Mouse (Mus musculus): Measurements from ENCODE around the gene Reps2. TPM values are rescaled to one million over a fixed set of nuclear protein-coding genes. Genes with fewer than 3 reads are reported as not detected.

The Reps2 gene
- polyA plus RNA-seq (2015; fragmentation: Nextera tagmentation; extraction: Ambion mirVana): 1.7 and 2.1 TPM in 2 replicates

DNA sequence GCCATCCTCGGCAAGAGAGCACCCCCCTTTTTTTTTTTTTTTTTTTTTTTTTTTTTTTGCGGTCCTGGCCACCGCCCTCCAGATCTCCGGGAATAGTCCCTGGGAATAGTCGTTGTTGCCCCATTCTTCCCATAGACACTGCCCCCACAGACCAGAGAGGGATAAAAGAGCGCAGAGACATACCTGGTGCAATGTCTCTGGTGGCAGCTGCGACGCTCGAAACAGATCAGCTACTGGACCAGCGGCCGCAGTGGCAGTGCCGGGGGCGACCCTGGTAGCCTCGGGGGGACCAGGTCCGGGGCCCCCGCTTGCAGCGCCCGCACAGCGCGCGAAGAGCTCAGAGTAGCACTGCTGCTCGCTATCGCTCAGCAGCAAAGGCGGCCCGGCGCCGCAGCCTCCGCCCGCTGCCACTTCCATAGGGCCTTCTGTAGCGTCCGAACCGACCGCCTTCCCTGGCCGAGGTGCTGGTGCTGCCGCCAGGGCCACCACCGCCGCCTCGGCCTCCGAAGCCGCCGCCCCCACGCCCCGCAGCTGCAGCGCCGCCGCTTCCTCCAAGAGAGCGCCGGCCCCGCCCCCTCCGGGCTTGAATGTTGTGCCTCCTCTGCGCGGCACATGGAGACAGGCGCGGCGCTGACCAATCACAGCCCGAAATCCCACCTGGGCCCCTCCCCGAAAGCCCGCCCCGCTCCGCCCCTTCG is at the start of gene Reps2:
TSS of gene Reps2 (minus strand) at position 559 of the 698 bp plus-strand sequence.
- no peaks in the 10 kb centered on the region for H3K36me3 ChIP-seq
- peak; percentile 91 for ATAC-seq (ENCODE audit: insufficient number of reproducible peaks, low FRiP score, low TSS enrichment, low read depth)
- H3K27ac ChIP-seq (replicated peaks): no peak within 1 kb of the TSS
- peak within 1 kb of the TSS; percentile 42 for H3K9ac ChIP-seq
- peak within 1 kb of the TSS; percentile 58 for H3K4me3 ChIP-seq (replicated peaks)
- H3K4me1 ChIP-seq: 0 out of 2 replicates have a peak, but pooled peaks cover 3% of the 10 kb centered on the region
- peak within 1 kb of the TSS; percentile 76 for H3K4me2 ChIP-seq (replicated peaks)
- no peaks in the 10 kb centered on the region for H3K9me3 ChIP-seq (replicated peaks)
- 0 out of 2 replicates have a peak, but pooled peaks cover 11% of the 10 kb centered on the region for H3K27me3 ChIP-seq
- 18% methylated on average over 47 of the region's 61 CpGs for WGBS

DNA sequence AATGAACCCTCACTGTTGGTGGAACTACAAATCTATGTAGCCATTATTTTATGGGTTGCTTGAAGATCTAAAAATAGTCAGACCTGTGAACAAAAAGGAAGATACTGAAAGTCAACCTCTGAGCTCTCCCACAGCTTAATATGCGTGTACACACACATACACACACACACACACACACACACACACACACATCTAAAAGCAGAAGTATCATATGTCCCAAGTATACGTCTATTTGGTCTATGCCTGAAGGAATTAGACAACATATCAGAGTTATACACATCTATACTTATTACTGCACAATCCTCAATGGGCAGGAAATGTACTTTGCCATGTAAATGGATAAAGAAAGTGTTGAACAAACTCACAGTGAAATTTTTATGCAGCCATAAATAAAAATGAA is 47.8 kb upstream of the Reps2 start:
- no peak for ATAC-seq (ENCODE audit: insufficient number of reproducible peaks, low FRiP score, low TSS enrichment, low read depth)
- no peak overlapping the region for H3K27ac ChIP-seq (replicated peaks)
- 39% methylated on average over 2 of the region's 2 CpGs for WGBS
- no peaks in the 10 kb centered on the region for H3K36me3 ChIP-seq
- H3K9me3 ChIP-seq (replicated peaks): no peaks in the 10 kb centered on the region
- H3K9ac ChIP-seq: no peak overlapping the region
- no peak overlapping the region for H3K4me2 ChIP-seq (replicated peaks)
- no peak overlapping the region for H3K4me3 ChIP-seq (replicated peaks)
- H3K27me3 ChIP-seq: no peaks in the 10 kb centered on the region
- no peaks in the 10 kb centered on the region for H3K4me1 ChIP-seq

- Histone ChIP-seq H3K27ac (replicated peaks) (no peak overlapping the region), H3K9ac (no peak overlapping the region), H3K4me3 (replicated peaks) (no peak overlapping the region), H3K27me3 (no peaks in the 10 kb centered on the region), H3K4me1 (no peaks in the 10 kb centered on the region), H3K36me3 (no peaks in the 10 kb centered on the region), H3K9me3 (replicated peaks) (no peaks in the 10 kb centered on the region), H3K4me2 (replicated peaks) (no peak overlapping the region)
- WGBS: 87% methylated on average over 1 of the region's 1 CpGs
- ATAC-seq (ENCODE audit: insufficient number of reproducible peaks, low FRiP score, low TSS enrichment, low read depth): no peak
Observed at GRCm38 (mm10) chrX:162685394-162685793, 41.9 kb upstream of the Reps2 start.

- no peaks in the 10 kb centered on the region for H3K9me3 ChIP-seq (replicated peaks)
- no peak overlapping the region for H3K9ac ChIP-seq
- no peak for ATAC-seq (ENCODE audit: insufficient number of reproducible peaks, low FRiP score, low TSS enrichment, low read depth)
- no peaks in the 10 kb centered on the region for H3K4me1 ChIP-seq
- H3K27ac ChIP-seq (replicated peaks): no peak overlapping the region
- no peaks in the 10 kb centered on the region for H3K36me3 ChIP-seq
- WGBS: 49% methylated on average over 2 of the region's 2 CpGs
- H3K4me2 ChIP-seq (replicated peaks): no peak overlapping the region
- H3K27me3 ChIP-seq: no peaks in the 10 kb centered on the region
- H3K4me3 ChIP-seq (replicated peaks): no peak overlapping the region
Observed at GRCm38 (mm10) chrX:162679506-162679905, 36.1 kb upstream of the Reps2 start.

GRCm38 (mm10) chrX:162678820-162679219 is 35.4 kb upstream of the Reps2 start:
- Histone ChIP-seq H3K4me3 (replicated peaks) (no peak overlapping the region), H3K36me3 (no peaks in the 10 kb centered on the region), H3K27me3 (no peaks in the 10 kb centered on the region), H3K27ac (replicated peaks) (no peak overlapping the region), H3K9ac (no peak overlapping the region), H3K9me3 (replicated peaks) (no peaks in the 10 kb centered on the region), H3K4me2 (replicated peaks) (no peak overlapping the region), H3K4me1 (no peaks in the 10 kb centered on the region)
- no peak for ATAC-seq (ENCODE audit: insufficient number of reproducible peaks, low FRiP score, low TSS enrichment, low read depth)
- WGBS: 88% methylated on average over 2 of the region's 2 CpGs

- Histone ChIP-seq H3K36me3 (no peaks in the 10 kb centered on the region), H3K9me3 (replicated peaks) (no peaks in the 10 kb centered on the region), H3K4me3 (replicated peaks) (no peak overlapping the region), H3K27ac (replicated peaks) (no peak overlapping the region), H3K9ac (no peak overlapping the region), H3K4me2 (replicated peaks) (no peak overlapping the region), H3K27me3 (no peaks in the 10 kb centered on the region), H3K4me1 (no peaks in the 10 kb centered on the region)
- ATAC-seq (ENCODE audit: insufficient number of reproducible peaks, low FRiP score, low TSS enrichment, low read depth): no peak
- 72% methylated on average over 2 of the region's 2 CpGs for WGBS
Observed at GRCm38 (mm10) chrX:162666166-162666565, 22.7 kb upstream of the Reps2 start.

- Histone ChIP-seq H3K27ac (replicated peaks) (no peak overlapping the region), H3K36me3 (no peaks in the 10 kb centered on the region), H3K9me3 (replicated peaks) (no peaks in the 10 kb centered on the region), H3K9ac (no peak overlapping the region), H3K4me2 (replicated peaks) (no peak overlapping the region), H3K4me3 (replicated peaks) (no peak overlapping the region), H3K27me3 (no peaks in the 10 kb centered on the region), H3K4me1 (no peaks in the 10 kb centered on the region)
- WGBS: 95% methylated on average over 1 of the region's 1 CpGs
- no peak for ATAC-seq (ENCODE audit: insufficient number of reproducible peaks, low FRiP score, low TSS enrichment, low read depth)
Observed at GRCm38 (mm10) chrX:162660182-162660581, 16.7 kb upstream of the Reps2 start.

DNA sequence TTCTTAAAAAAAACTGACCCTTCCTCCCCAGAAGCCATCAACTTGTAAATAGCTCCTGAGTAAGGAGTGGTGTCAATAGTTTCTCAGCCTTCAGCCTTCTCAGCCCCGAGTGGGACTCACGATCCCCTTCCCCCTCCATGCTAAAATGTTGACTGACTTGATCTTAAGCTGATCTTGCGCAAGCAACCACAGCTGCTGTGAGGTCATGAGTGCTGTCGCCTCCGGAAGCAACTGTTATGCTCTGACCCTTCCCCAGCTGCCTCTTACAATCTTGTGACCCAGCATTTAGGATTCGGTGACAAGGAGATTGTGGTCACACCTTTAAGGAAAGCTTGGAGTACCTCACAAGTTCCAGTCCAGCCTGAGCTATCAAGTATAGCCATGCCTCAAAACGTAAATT is 10.1 kb upstream of the Reps2 start:
- Histone ChIP-seq H3K27me3 (no peaks in the 10 kb centered on the region), H3K36me3 (no peaks in the 10 kb centered on the region), H3K27ac (replicated peaks) (no peak overlapping the region), H3K4me1 (no peaks in the 10 kb centered on the region), H3K4me2 (replicated peaks) (no peak overlapping the region), H3K9ac (no peak overlapping the region), H3K9me3 (replicated peaks) (no peaks in the 10 kb centered on the region), H3K4me3 (replicated peaks) (no peak overlapping the region)
- no peak for ATAC-seq (ENCODE audit: insufficient number of reproducible peaks, low FRiP score, low TSS enrichment, low read depth)
- WGBS: 84% methylated on average over 7 of the region's 7 CpGs

DNA sequence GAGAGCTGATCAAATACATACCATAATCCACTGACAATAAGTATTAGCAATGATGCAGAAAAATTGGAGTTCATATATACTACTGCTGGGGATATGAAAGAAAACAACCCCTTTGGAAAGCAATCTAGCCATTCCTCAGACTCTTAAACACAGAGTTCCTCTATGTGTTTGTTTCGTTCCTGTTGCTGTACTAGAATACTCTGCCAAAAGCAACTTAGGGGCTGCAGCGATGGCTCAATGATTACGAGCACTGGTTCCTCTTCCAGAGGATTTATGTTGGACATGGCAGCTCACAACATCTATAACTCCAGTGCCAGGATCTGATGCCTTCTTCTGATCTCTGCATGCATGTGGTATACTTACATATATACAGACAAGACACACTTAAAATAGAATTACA is 9.0 kb upstream of the Reps2 start:
- H3K36me3 ChIP-seq: no peaks in the 10 kb centered on the region
- no peak overlapping the region for H3K4me2 ChIP-seq (replicated peaks)
- no peaks in the 10 kb centered on the region for H3K9me3 ChIP-seq (replicated peaks)
- H3K27me3 ChIP-seq: no peaks in the 10 kb centered on the region
- H3K27ac ChIP-seq (replicated peaks): no peak overlapping the region
- no peak for ATAC-seq (ENCODE audit: insufficient number of reproducible peaks, low FRiP score, low TSS enrichment, low read depth)
- H3K9ac ChIP-seq: no peak overlapping the region
- no peaks in the 10 kb centered on the region for H3K4me1 ChIP-seq
- 81% methylated on average over 3 of the region's 3 CpGs for WGBS
- H3K4me3 ChIP-seq (replicated peaks): no peak overlapping the region

DNA sequence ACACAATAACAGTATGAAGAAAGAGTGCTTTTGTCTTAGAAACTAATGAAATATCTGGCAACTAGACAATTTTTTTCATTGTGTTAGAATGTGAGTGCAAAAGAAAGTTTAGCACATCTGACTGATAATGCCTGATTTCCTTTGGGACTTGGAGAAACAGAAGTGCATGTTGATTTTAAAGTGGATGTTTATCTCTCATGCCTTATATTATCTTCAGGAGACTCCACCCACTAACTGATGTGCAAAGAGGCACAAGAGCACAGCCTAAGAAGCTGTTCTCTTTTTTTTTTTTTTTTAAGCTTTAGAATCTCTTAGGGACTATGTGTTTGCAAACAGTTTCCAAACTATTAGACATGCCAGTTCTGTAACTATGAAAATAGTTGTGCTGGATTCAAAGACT is 7.7 kb upstream of the Reps2 start:
- ATAC-seq (ENCODE audit: insufficient number of reproducible peaks, low FRiP score, low TSS enrichment, low read depth): no peak
- Histone ChIP-seq H3K27me3 (0 out of 2 replicates have a peak, but pooled peaks cover 5% of the 10 kb centered on the region), H3K4me1 (no peaks in the 10 kb centered on the region), H3K4me3 (replicated peaks) (no peak overlapping the region), H3K36me3 (no peaks in the 10 kb centered on the region), H3K9ac (no peak overlapping the region), H3K27ac (replicated peaks) (no peak overlapping the region), H3K9me3 (replicated peaks) (no peaks in the 10 kb centered on the region), H3K4me2 (replicated peaks) (no peak overlapping the region)

- Histone ChIP-seq H3K9me3 (replicated peaks) (no peaks in the 10 kb centered on the region), H3K27me3 (0 out of 2 replicates have a peak, but pooled peaks cover 11% of the 10 kb centered on the region), H3K36me3 (no peaks in the 10 kb centered on the region), H3K9ac (no peak overlapping the region), H3K4me2 (replicated peaks) (peak overlapping the region; percentile 76), H3K4me1 (0 out of 2 replicates have a peak, but pooled peaks cover 3% of the 10 kb centered on the region), H3K27ac (replicated peaks) (no peak overlapping the region), H3K4me3 (replicated peaks) (peak overlapping the region; percentile 58)
- no peak for ATAC-seq (ENCODE audit: insufficient number of reproducible peaks, low FRiP score, low TSS enrichment, low read depth)
- WGBS: 21% methylated on average over 4 of the region's 4 CpGs
Observed at GRCm38 (mm10) chrX:162643789-162644092, 292 bp upstream of the Reps2 start.
